Mouse (Mus musculus) small intestine, adult 2 months (tissue): Measurements from ENCODE around the gene Serac1.

Source experiments
- CTCF ChIP-seq: fragments of 200-500 bp; IDR thresholded peaks from 2 replicates; pipeline ENCODE4 v1.5.1; 2012; ENCODE audit warnings: low read depth, mild to moderate bottlenecking, control low read depth, inconsistent platforms, low read length, moderate library complexity, mixed read lengths; ENCODE audit not compliant: insufficient replicate concordance, insufficient read length; ENCODE audit errors: extremely low read depth
- POLR2A ChIP-seq: fragments of 200-500 bp; IDR thresholded peaks from 2 replicates; pipeline ENCODE4 v1.6.1; 2012; ENCODE audit warnings: low read depth, mild to moderate bottlenecking, control low read depth, inconsistent platforms, low read length, moderate library complexity

GRCm38 (mm10) chr17:6005638-6006471, 73.7 kb downstream of the Serac1 start:
- TF ChIP-seq POLR2A = no peak
- no peak for TF ChIP-seq CTCF
